ENCODE assay signal across 8 mouse cellular contexts in the genomic region with DNA sequence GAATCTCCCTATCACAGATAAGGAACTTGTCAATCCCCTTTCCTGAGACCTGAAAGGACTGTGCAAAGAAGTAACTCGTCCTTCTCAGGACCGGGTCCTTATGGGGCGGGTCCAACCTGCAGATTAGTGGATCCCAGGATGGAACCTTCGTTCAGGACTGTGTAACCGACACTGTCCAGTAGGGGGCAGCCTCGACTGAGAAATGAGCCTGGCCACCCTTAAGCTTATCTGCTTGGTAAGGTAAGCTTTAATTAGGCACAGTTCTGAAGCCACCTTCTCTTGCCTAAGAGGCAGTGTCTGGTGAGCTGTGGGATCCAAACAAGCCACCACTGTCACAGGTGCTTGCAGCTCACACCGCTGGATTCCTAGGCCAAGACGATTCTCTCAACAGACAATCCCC. TPM values are rescaled to one million over a fixed set of nuclear protein-coding genes. Genes with fewer than 3 reads are reported as not detected.
DNase-seq lines count a peak whose midpoint lies in the region; ATAC-seq and TF ChIP-seq lines count a peak whose summit lies in the region.

No protein-coding gene starts in this region.

- 15% methylated on average over 8 of the region's 8 CpGs for WGBS in hindbrain, embryonic 14.5 days

- no peak overlapping the region for H3K27ac ChIP-seq in hindbrain, embryonic 14.5 days

- POLR2A ChIA-PET in Patski (lab: Charles Lee): no interaction called here

- CTCF ChIA-PET in Patski (lab: Charles Lee): interaction anchor here (0.6 to 3.1 kb wide), 19 partner anchors 8 to 210 kb away, joined by 3 to 31 read pairs (median 4); a partner anchor contains a TSS

- H3K4me2 ChIP-seq in hindbrain, embryonic 14.5 days (replicated peaks): no peak overlapping the region

- H3K36me3 ChIP-seq in hindbrain, embryonic 14.5 days (replicated peaks; ENCODE audit: control insufficient read depth, insufficient read depth): no peaks in the 10 kb centered on the region

- DNase-seq in Patski (ENCODE audit: low read depth, low spot score): no peak
- peak; percentile 74 for DNase-seq in cerebellum, adult 8-10 months
- peak; percentile 33 to 90 for DNase-seq in frontal cortex, adult 2 months (ENCODE audit: extremely low spot score in 1 of 2, low spot score in 1 of 2)
- DNase-seq in hindbrain, embryonic 14.5 days (ENCODE audit: low spot score): peak; percentile 87
- DNase-seq in layer of hippocampus, postnatal 25 days (ENCODE audit: extremely low spot score in 1 of 2, low spot score in 1 of 2): peak; percentile 77 to 95
- DNase-seq in lung, postnatal 36 days: peak; percentile 90
- DNase-seq in right cerebral cortex, postnatal 10 days (ENCODE audit: low spot score in 2 of 2): peak; percentile 72 to 85
- peak; percentile 85 for DNase-seq in urinary bladder, postnatal 25 days (ENCODE audit: low spot score)

- no peaks in the 10 kb centered on the region for H3K27me3 ChIP-seq in Patski
- H3K27me3 ChIP-seq in hindbrain, embryonic 14.5 days (ENCODE audit: control insufficient read depth, insufficient read depth, low read length): no peaks in the 10 kb centered on the region

- H3K9me3 ChIP-seq in hindbrain, embryonic 14.5 days (ENCODE audit: control insufficient read depth, low read length): no peaks in the 10 kb centered on the region

- H3K4me3 ChIP-seq in hindbrain, embryonic 14.5 days (replicated peaks; ENCODE audit: low read length): no peak overlapping the region

- H3K4me1 ChIP-seq in hindbrain, embryonic 14.5 days (replicated peaks; ENCODE audit: control insufficient read depth, insufficient read depth, low read length): no peaks in the 10 kb centered on the region

- TF ChIP-seq CTCF in Patski (IDR thresholded peaks at IDR 0.05): peak; percentile 86

- H3K9ac ChIP-seq in hindbrain, embryonic 14.5 days: no peak overlapping the region

- in situ Hi-C loops in Patski (cut with MboI; ENCODE audit: low pct_unique_long_range_greater_than_20kb): loop anchor here (5.0 kb wide), 3 partner anchors 77 to 207 kb away; no protein-coding TSS in a partner anchor

- ATAC-seq in Patski: no peak
- no peak for ATAC-seq in hindbrain, embryonic 14.5 days (ENCODE audit: low FRiP score)

RNA-seq across cellular contexts. Expression of a gene that starts 24.8 kb away (rescaled TPM):
- polyA plus RNA-seq in Patski (2021): 1.4 TPM
- polyA plus RNA-seq in frontal cortex, adult 2 months (2012; rRNA removed): 0.21 and 0.34 TPM in 2 replicates
- 0.61 TPM in 1 of 2 replicates, not detected in the other for polyA plus RNA-seq in hindbrain, embryonic 14.5 days (2014; fragmentation: Nextera tagmentation; extraction: Ambion mirVana)
- total RNA-seq in layer of hippocampus, postnatal 25 days (2021): not detected

RNA-seq across cellular contexts. Expression of a gene that starts 34.8 kb away (rescaled TPM):
- 33.2 TPM for polyA plus RNA-seq in Patski (2021)
- polyA plus RNA-seq in frontal cortex, adult 2 months (2012; rRNA removed): 18.8 and 22.0 TPM in 2 replicates
- 22.9 and 23.4 TPM in 2 replicates for polyA plus RNA-seq in hindbrain, embryonic 14.5 days (2014; fragmentation: Nextera tagmentation; extraction: Ambion mirVana)
- total RNA-seq in layer of hippocampus, postnatal 25 days (2021): 10 to 100 TPM; 18.8 to 19.5 TPM
